ENCODE assay signal across 9 mouse cellular contexts in genomic region chr12:84999053-84999452, GRCm38 (mm10). TPM values are rescaled to one million over a fixed set of nuclear protein-coding genes. Genes with fewer than 3 reads are reported as not detected.
DNase-seq lines count a peak whose midpoint lies in the region; ATAC-seq and TF ChIP-seq lines count a peak whose summit lies in the region.
"Had no signal": no experiment of that assay in that cellular context is flagged by ENCODE, and none has a peak within 500 bp of the region (broad histone marks: within the 10 kb centered on the region; RNA-seq: fewer than 3 reads in every experiment).

No protein-coding gene starts in this region.

- peaks cover 15% of the 10 kb centered on the region for H3K36me3 ChIP-seq in heart, embryonic 10.5 days
- H3K36me3 ChIP-seq in CH12.LX (replicated peaks in 1 of 2; ENCODE audit: control insufficient read depth in 1 of 2, insufficient read depth in 1 of 2, low read length in 1 of 2) = peaks cover 0 to 26% of the 10 kb centered on the region in 2 experiments
- H3K36me3 ChIP-seq in hindbrain, embryonic 13.5 days = peaks cover 3% of the 10 kb centered on the region; the same call in 1 of the 2 replicates
- no peaks in the 10 kb centered on the region for H3K36me3 ChIP-seq in midbrain, embryonic 11.5 days (ENCODE audit: control insufficient read depth, insufficient read depth, low read length)

- peak overlapping the region; percentile 87 for H3K9ac ChIP-seq in CH12.LX (ENCODE audit: insufficient read depth, low read depth)
- H3K9ac ChIP-seq in hindbrain, embryonic 13.5 days = peak overlapping the region; percentile 46
- no peak overlapping the region for H3K9ac ChIP-seq in midbrain, embryonic 11.5 days (ENCODE audit: low read length)

- no peak for TF ChIP-seq EP300 in CH12.LX (IDR thresholded peaks at IDR 0.05; ENCODE audit: low read length)

- in situ Hi-C loops in CH12.LX (cut with MboI; ENCODE audit: low pct_ligation_motif_present, low pct_unique_long_range_greater_than_20kb, low sequenced_read_pairs) = loop anchor here (25.0 kb wide), 1 partner anchor 187 kb away; no protein-coding TSS in a partner anchor

- no peak for ATAC-seq in hindbrain, embryonic 13.5 days (ENCODE audit: low FRiP score)
- no peak for ATAC-seq in midbrain, embryonic 11.5 days (ENCODE audit: low FRiP score)
- no peak for ATAC-seq in CD4-positive, CD25-positive, alpha-beta regulatory T cell, adult 4 months

- no peaks in the 10 kb centered on the region for H3K27me3 ChIP-seq in heart, embryonic 10.5 days (ENCODE audit: insufficient read depth, poor library complexity, severe bottlenecking)
- H3K27me3 ChIP-seq in CH12.LX (replicated peaks) = no peaks in the 10 kb centered on the region
- no peaks in the 10 kb centered on the region for H3K27me3 ChIP-seq in hindbrain, embryonic 13.5 days
- H3K27me3 ChIP-seq in midbrain, embryonic 11.5 days (ENCODE audit: control insufficient read depth, insufficient read depth, low read length) = no peaks in the 10 kb centered on the region

- H3K79me2 ChIP-seq in CH12.LX (replicated peaks; ENCODE audit: control insufficient read depth, extremely low read depth, insufficient read depth, poor library complexity, severe bottlenecking) = peaks cover 64% of the 10 kb centered on the region

- peak overlapping the region; percentile 94; the same call in 1 of the 2 replicates for H3K4me3 ChIP-seq in heart, embryonic 10.5 days
- peak overlapping the region; percentile 57 to 92 (median 72) for H3K4me3 ChIP-seq in CH12.LX (replicated peaks in 1 of 3; ENCODE audit: low read depth in 2 of 3, low read length in 2 of 3, poor library complexity in 1 of 3)
- H3K4me3 ChIP-seq in hindbrain, embryonic 13.5 days = peak overlapping the region; percentile 99
- H3K4me3 ChIP-seq in midbrain, embryonic 11.5 days (ENCODE audit: low read depth, low read length) = peak overlapping the region; percentile 96; the same call in 1 of the 2 replicates

- H3K27ac ChIP-seq in heart, embryonic 10.5 days = no peak overlapping the region
- no peak overlapping the region for H3K27ac ChIP-seq in CH12.LX (ENCODE audit: insufficient read depth, low read depth)
- no peak overlapping the region for H3K27ac ChIP-seq in hindbrain, embryonic 13.5 days
- H3K27ac ChIP-seq in midbrain, embryonic 11.5 days (ENCODE audit: low read depth, low read length) = no peak overlapping the region

- H3K9me3 ChIP-seq in heart, embryonic 10.5 days = no peaks in the 10 kb centered on the region
- H3K9me3 ChIP-seq in CH12.LX (replicated peaks; ENCODE audit: low read length) = no peaks in the 10 kb centered on the region
- no peaks in the 10 kb centered on the region for H3K9me3 ChIP-seq in hindbrain, embryonic 13.5 days
- H3K9me3 ChIP-seq in midbrain, embryonic 11.5 days (ENCODE audit: control insufficient read depth, low read length) = no peaks in the 10 kb centered on the region

- intact Hi-C loops in heart, postnatal 10 days (cut with DNase I) = no loop called here

- dilution Hi-C loops in CH12.LX (cut with MboI; ENCODE audit: extremely low pct_ligation_motif_present, extremely low pct_unique_long_range_greater_than_20kb, low sequenced_read_pairs) = no loop called here

- peak overlapping the region; percentile 94 for H3K4me2 ChIP-seq in CH12.LX (ENCODE audit: insufficient read depth, low read depth, poor library complexity, severe bottlenecking)
- H3K4me2 ChIP-seq in hindbrain, embryonic 13.5 days = peak overlapping the region; percentile 85
- H3K4me2 ChIP-seq in midbrain, embryonic 11.5 days = peak overlapping the region; percentile 94

- TF ChIP-seq RAD21 in CH12.LX (IDR thresholded peaks at IDR 0.05; ENCODE audit: low read depth, low read length) = no peak

- no peak for TF ChIP-seq POLR2A in CH12.LX (IDR thresholded peaks at IDR 0.05; ENCODE audit: low read depth, low read length)

- peaks cover 25% of the 10 kb centered on the region for H3K4me1 ChIP-seq in heart, embryonic 10.5 days
- H3K4me1 ChIP-seq in CH12.LX (ENCODE audit: control insufficient read depth in 1 of 2, insufficient read depth in 2 of 2) = peaks cover 0 to 15% of the 10 kb centered on the region in 2 experiments; a peak in 2 of 4 replicates
- H3K4me1 ChIP-seq in hindbrain, embryonic 13.5 days (replicated peaks) = peaks cover 27% of the 10 kb centered on the region
- peaks cover 14% of the 10 kb centered on the region for H3K4me1 ChIP-seq in midbrain, embryonic 11.5 days (ENCODE audit: control insufficient read depth, insufficient read depth, low read length)

- no peak for DNase-seq in heart, embryonic 10.5 days (ENCODE audit: low spot score)
- DNase-seq in heart, postnatal 10 days = no peak
- DNase-seq in CH12.LX (ENCODE audit: extremely low read depth) = no peak
- DNase-seq in midbrain, embryonic 11.5 days (ENCODE audit: low spot score, missing footprints) = no peak
- DNase-seq in thymus, postnatal 10 days (ENCODE audit: low spot score in 2 of 2) = no peak
- DNase-seq in adrenal gland, postnatal 36 days = no peak
- DNase-seq: layer of hippocampus, postnatal 36 days had no signal

- no peak for TF ChIP-seq CTCF in CH12.LX (conservative IDR thresholded peaks at IDR 0.05 in 1 of 2, IDR thresholded peaks at IDR 0.05 in 1 of 2; ENCODE audit: low read depth in 2 of 2, low read length in 2 of 2)

TF ChIP-seq in CH12.LX, 34 proteins besides CTCF, POLR2A, EP300 and RAD21:
- TF ChIP-seq ZNF384 (IDR thresholded peaks at IDR 0.05; ENCODE audit: low read depth, low read length) (no peak), POLR2AphosphoS2 (IDR thresholded peaks at IDR 0.05; ENCODE audit: low read depth, low read length) (no peak), SIN3A (IDR thresholded peaks at IDR 0.05; ENCODE audit: low read length) (peak; percentile 86), MAX (IDR thresholded peaks at IDR 0.05; ENCODE audit: low read length) (no peak), MXI1 (IDR thresholded peaks at IDR 0.05; ENCODE audit: low read depth, low read length) (peak; percentile 63; the same call in 1 of the 2 replicates), MAFK (IDR thresholded peaks at IDR 0.05; ENCODE audit: insufficient replicate concordance, low read length) (no peak), MAZ (IDR thresholded peaks at IDR 0.05; ENCODE audit: low read depth, low read length) (no peak), BHLHE40 (IDR thresholded peaks at IDR 0.05; ENCODE audit: low read depth, low read length) (peak; percentile 59)

RNA-seq across cellular contexts. Expression of gene Ylpm1, which starts 2.9 kb away (rescaled TPM):
- 23.8 and 28.7 TPM in 2 replicates for polyA plus RNA-seq in heart, embryonic 10.5 days (2016; fragmentation: Nextera tagmentation; extraction: Ambion mirVana)
- 10 to 100 TPM; 33.6 to 36.3 TPM for total RNA-seq in heart, postnatal 10 days (2021)
- total RNA-seq in CH12.LX (2012; rRNA removed) (20.1 and 22.3 TPM in 2 replicates), CH12.LX (2014; rRNA removed) (19.3 and 20.7 TPM in 2 replicates)
- 56.8 and 58.7 TPM in 2 replicates for polyA plus RNA-seq in CH12.LX (2012; ENCODE audit: insufficient read length, low read depth)
- 35.5 and 37.8 TPM in 2 replicates for polyA plus RNA-seq in hindbrain, embryonic 13.5 days (2015; fragmentation: Nextera tagmentation; extraction: Ambion mirVana)
- 44.4 and 46.4 TPM in 2 replicates for polyA plus RNA-seq in midbrain, embryonic 11.5 days (2014; fragmentation: Nextera tagmentation; extraction: Ambion mirVana)
- total RNA-seq in adrenal gland, postnatal 36 days (2021) = 10 to 100 TPM; 48.5 to 52.1 TPM
- 10 to 100 TPM; 35.5 to 43.3 TPM for polyA plus RNA-seq in CD4-positive, CD25-positive, alpha-beta regulatory T cell, adult 4 months (2017; shearing (Covaris generic))

RNA-seq across cellular contexts. Expression of gene Arel1, which starts 28.4 kb away (rescaled TPM):
- polyA plus RNA-seq in heart, embryonic 10.5 days (2016; fragmentation: Nextera tagmentation; extraction: Ambion mirVana) = 10.8 and 15.7 TPM in 2 replicates
- total RNA-seq in heart, postnatal 10 days (2021) = 10 to 100 TPM; 38.1 to 48.5 TPM
- total RNA-seq in CH12.LX (2012; rRNA removed) = 18.5 and 21.6 TPM in 2 replicates
- 20.0 and 22.5 TPM in 2 replicates for total RNA-seq in CH12.LX (2014; rRNA removed)
- 14.2 and 16.9 TPM in 2 replicates for polyA plus RNA-seq in CH12.LX (2012; ENCODE audit: insufficient read length, low read depth)
- polyA plus RNA-seq in hindbrain, embryonic 13.5 days (2015; fragmentation: Nextera tagmentation; extraction: Ambion mirVana) = 30.9 and 32.6 TPM in 2 replicates
- polyA plus RNA-seq in midbrain, embryonic 11.5 days (2014; fragmentation: Nextera tagmentation; extraction: Ambion mirVana) = 24.3 and 24.4 TPM in 2 replicates
- 10 to 100 TPM; 34.9 to 36.4 TPM for total RNA-seq in adrenal gland, postnatal 36 days (2021)
- polyA plus RNA-seq in CD4-positive, CD25-positive, alpha-beta regulatory T cell, adult 4 months (2017; shearing (Covaris generic)) = 10 to 100 TPM; 28.4 to 28.7 TPM

RNA-seq across cellular contexts. Expression of gene Fcf1, which starts 28.4 kb away (rescaled TPM):
- 106 and 142 TPM in 2 replicates for polyA plus RNA-seq in heart, embryonic 10.5 days (2016; fragmentation: Nextera tagmentation; extraction: Ambion mirVana)
- 10 to 100 TPM; 45.0 to 45.3 TPM for total RNA-seq in heart, postnatal 10 days (2021)
- total RNA-seq in CH12.LX (2012; rRNA removed) = 152 and 188 TPM in 2 replicates
- 273 and 340 TPM in 2 replicates for total RNA-seq in CH12.LX (2014; rRNA removed)
- 239 and 265 TPM in 2 replicates for polyA plus RNA-seq in CH12.LX (2012; ENCODE audit: insufficient read length, low read depth)
- polyA plus RNA-seq in hindbrain, embryonic 13.5 days (2015; fragmentation: Nextera tagmentation; extraction: Ambion mirVana) = 111 and 113 TPM in 2 replicates
- 160 and 164 TPM in 2 replicates for polyA plus RNA-seq in midbrain, embryonic 11.5 days (2014; fragmentation: Nextera tagmentation; extraction: Ambion mirVana)
- 10 to 100 TPM; 87.4 to 99.4 TPM for total RNA-seq in adrenal gland, postnatal 36 days (2021)
- 100 to 1,000 TPM; 189 to 203 TPM for polyA plus RNA-seq in CD4-positive, CD25-positive, alpha-beta regulatory T cell, adult 4 months (2017; shearing (Covaris generic))
